Mouse (Mus musculus): ENCODE results near the gene Slc29a1.

- no peak for TF ChIP-seq CTCF (conservative IDR thresholded peaks at IDR 0.05 in 1 of 2, IDR thresholded peaks at IDR 0.05 in 1 of 2; ENCODE audit: low read depth in 2 of 2, low read length in 2 of 2)
- no peak for TF ChIP-seq KAT2A (IDR thresholded peaks at IDR 0.05; ENCODE audit: insufficient replicate concordance, low read length)
- no peak for TF ChIP-seq MAX (IDR thresholded peaks at IDR 0.05; ENCODE audit: low read length)
Observed at GRCm38 (mm10) chr17:45565103-45565502, 34.3 kb downstream of the Slc29a1 start.

Measured in CH12.LX (cell line).